Mouse (Mus musculus) midbrain, embryonic 10.5 days (tissue): ENCODE data around the gene Mpv17l2. TPM values are rescaled to one million over a fixed set of nuclear protein-coding genes. Genes with fewer than 3 reads are reported as not detected.

ENCODE experiments used
- DNase-seq: peaks from one replicate; pipeline ENCODE4 v3.0.0-alpha.2; 2017; ENCODE audit warnings: low spot score
- H3K27ac ChIP-seq: fragments of 300-500 bp; sonication (generic); replicated peaks from 2 replicates; pipeline ENCODE4 v1.5.1; 2016; ENCODE audit warnings: mild to moderate bottlenecking
- H3K27me3 ChIP-seq: fragments of 300-500 bp; sonication (generic); 2 replicates; pipeline ENCODE4 v1.6.1; 2016; ENCODE audit warnings: low read depth, mild to moderate bottlenecking; ENCODE audit not compliant: poor library complexity, severe bottlenecking
- H3K36me3 ChIP-seq: fragments of 300-500 bp; sonication (generic); 2 replicates; pipeline ENCODE4 v1.6.1; 2016; ENCODE audit warnings: mild to moderate bottlenecking, moderate library complexity
- H3K4me1 ChIP-seq: fragments of 300-500 bp; sonication (generic); 2 replicates; pipeline ENCODE4 v1.6.1; 2016
- H3K4me3 ChIP-seq: fragments of 300-500 bp; sonication (generic); 2 replicates; pipeline ENCODE4 v1.5.1; 2016; ENCODE audit warnings: mild to moderate bottlenecking, moderate library complexity
- H3K9me3 ChIP-seq: fragments of 300-500 bp; sonication (generic); replicated peaks from 2 replicates; pipeline ENCODE4 v1.6.1; 2016; ENCODE audit warnings: mild to moderate bottlenecking
- WGBS: fragments of 180-500 bp; shearing (Covaris S2); methylation state at CpG from one replicate; pipeline ENCODE4 v1.1.7; 2016; 5-methylcytosine and 5-hydroxymethylcytosine counted together
- polyA plus RNA-seq: library from polyadenylated mRNA; unstranded; fragments of >200 nt; fragmentation: Nextera tagmentation; extraction: Ambion mirVana; gene quantifications from 2 replicates; pipeline ENCODE4 v1.2.1, GENCODE M21; 2016

The Mpv17l2 gene
- polyA plus RNA-seq, 1 experiment from 2014 or later: 31.7 TPM

DNA sequence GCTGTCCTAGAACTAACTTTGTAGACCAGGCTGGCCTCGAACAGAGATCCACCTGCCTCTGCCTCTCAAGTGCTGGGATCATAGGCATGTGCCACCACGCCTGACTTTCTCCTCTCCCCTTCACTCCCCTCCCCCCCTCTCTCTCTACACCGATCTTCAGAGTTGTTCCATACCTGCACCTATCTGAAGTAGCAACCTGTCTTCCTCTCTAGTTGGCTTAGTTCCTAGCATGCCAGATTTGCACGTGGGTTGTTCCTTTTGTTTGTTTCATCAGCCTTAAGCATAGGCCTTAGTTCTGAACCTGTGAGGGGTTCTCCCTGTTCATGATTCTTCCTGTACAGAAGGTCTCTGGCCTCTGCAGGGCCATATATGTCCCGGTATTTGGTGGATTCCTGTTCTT lies 23.0 kb downstream of the Mpv17l2 start:
- H3K4me1 ChIP-seq: peaks cover 2% of the 10 kb centered on the region
- H3K4me3 ChIP-seq: no peak overlapping the region
- 70% methylated on average over 5 of the region's 5 CpGs for WGBS
- no peak overlapping the region for H3K27ac ChIP-seq
- no peaks in the 10 kb centered on the region for H3K9me3 ChIP-seq
- H3K27me3 ChIP-seq: peaks cover 51% of the 10 kb centered on the region
- H3K36me3 ChIP-seq: no peaks in the 10 kb centered on the region
- no peak for DNase-seq

DNA sequence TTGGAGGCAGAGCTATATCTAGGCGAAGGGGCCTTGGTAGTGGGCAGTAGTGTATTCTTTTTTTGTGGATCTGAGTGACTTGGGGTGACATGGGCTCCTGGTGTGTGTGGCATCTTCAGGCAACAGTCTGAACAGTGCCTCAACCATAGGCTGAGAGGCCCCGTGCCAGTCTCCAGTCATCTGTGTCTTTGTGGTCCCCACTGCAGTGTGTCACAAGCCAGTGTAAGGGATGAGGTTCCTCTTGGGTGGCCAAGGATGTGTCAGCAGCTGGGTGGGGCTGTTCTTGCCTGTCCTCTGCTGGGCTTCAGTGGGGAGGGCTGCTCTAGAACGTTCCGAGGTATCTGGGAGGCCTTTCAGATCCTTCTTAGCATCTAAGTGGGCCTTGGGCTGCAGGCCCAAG lies 29.8 kb downstream of the Mpv17l2 start:
- H3K36me3 ChIP-seq: no peaks in the 10 kb centered on the region
- H3K4me1 ChIP-seq: peaks cover 11% of the 10 kb centered on the region
- no peak overlapping the region for H3K4me3 ChIP-seq
- no peak overlapping the region for H3K27ac ChIP-seq
- 87% methylated on average over 4 of the region's 4 CpGs for WGBS
- peaks cover 76% of the 10 kb centered on the region for H3K27me3 ChIP-seq
- DNase-seq: no peak
- no peaks in the 10 kb centered on the region for H3K9me3 ChIP-seq

DNA sequence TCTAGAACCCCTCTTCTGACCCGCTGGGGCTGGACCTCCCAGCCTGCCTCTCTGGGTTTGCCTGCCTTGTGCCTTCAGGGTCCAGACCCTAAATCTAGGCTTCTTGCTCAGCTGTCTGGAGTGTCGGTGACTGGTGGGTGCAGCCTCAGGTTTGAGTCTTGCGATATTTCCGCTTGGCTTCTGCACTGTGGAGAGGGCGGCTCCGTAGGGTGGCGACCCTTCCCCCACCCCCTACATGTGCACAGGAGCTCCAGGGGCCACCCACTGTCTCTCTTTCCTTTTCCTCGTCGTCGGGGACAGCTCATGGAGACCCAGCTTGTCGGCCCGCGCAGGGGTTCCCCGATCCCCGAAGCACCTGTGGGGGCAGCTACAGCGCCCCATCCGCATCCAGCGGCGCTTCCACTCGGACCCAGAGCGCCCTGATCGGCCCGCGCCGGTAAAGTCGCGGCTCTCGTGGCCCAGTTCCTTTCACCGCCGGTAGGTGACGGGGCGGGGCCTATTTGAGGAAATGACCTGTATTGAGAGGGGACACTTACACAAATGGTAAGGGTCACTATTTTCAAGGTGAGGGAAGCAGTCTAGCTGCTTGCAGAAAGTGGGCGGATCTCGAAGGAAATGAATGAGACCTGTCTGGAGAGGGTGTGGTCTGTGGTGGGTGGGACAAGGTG lies 30.8 kb downstream of the Mpv17l2 start:
- no peak for DNase-seq
- Histone ChIP-seq H3K9me3 (no peaks in the 10 kb centered on the region), H3K27me3 (peaks cover 79% of the 10 kb centered on the region), H3K4me1 (peaks cover 11% of the 10 kb centered on the region), H3K4me3 (peak overlapping the region; percentile 43), H3K36me3 (no peaks in the 10 kb centered on the region), H3K27ac (peak overlapping the region; percentile 49; the same call in 1 of the 2 replicates)
- 5% methylated on average over 34 of the region's 34 CpGs for WGBS

DNA sequence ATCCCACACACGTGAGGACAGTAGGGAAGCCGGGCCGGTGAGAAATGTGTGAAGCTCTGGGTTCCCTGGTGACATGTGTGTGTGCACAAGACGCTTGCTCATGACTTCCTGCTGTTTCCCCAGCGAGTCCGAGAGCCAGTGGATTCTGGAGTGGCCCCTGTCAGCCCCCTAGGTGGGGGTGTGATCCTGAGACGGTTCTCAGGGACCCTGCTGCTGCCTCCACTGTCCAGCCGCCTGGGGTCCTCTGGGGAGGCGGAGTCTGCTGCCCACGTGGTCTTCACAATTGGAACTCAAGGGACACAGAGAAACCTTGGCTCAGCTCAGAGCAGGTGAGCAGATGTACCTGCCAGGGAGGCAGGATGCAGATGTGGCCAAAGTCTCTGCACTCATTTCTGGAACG lies 34.0 kb downstream of the Mpv17l2 start:
- no peak for DNase-seq
- Histone ChIP-seq H3K27ac (no peak overlapping the region), H3K27me3 (peaks cover 60% of the 10 kb centered on the region), H3K36me3 (no peaks in the 10 kb centered on the region), H3K9me3 (no peaks in the 10 kb centered on the region), H3K4me1 (peaks cover 14% of the 10 kb centered on the region), H3K4me3 (no peak overlapping the region)
- WGBS: 51% methylated on average over 11 of the region's 11 CpGs

DNA sequence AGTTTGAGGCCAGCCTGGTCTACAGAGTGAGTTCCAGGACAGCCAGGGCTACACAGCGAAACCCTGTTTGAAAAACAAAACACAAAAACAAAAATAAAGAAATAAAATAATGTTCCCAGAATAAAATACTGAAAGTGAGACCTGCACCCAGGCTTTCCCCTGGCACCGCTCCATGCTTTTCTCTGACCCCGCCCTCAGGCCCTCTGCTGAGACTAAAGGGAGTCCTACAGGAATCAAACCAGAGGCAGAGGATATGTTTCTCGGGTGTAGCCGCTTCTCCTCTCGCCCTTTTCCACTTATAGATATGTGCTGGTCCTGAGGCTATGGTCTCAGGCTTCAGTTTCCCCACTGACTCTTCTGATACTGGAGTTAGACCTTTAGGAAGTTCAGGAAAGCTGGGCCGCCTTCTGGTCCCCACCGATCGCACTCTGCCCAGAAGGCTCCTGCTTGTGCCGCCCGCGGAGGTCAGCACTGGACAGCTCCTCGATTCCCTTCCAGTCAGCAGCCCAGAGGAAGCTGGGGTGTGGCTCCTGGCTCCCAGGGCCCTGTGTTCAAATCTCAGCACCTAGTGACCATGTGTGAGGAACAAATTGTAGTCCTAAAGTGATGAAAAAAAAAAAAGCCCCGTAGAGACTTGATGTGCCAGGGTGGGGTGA lies 34.8 kb downstream of the Mpv17l2 start:
- Histone ChIP-seq H3K4me3 (no peak overlapping the region), H3K4me1 (peaks cover 14% of the 10 kb centered on the region), H3K36me3 (no peaks in the 10 kb centered on the region), H3K27me3 (peaks cover 56% of the 10 kb centered on the region), H3K9me3 (no peaks in the 10 kb centered on the region), H3K27ac (no peak overlapping the region)
- no peak for DNase-seq
- WGBS: 29% methylated on average over 14 of the region's 14 CpGs

DNA sequence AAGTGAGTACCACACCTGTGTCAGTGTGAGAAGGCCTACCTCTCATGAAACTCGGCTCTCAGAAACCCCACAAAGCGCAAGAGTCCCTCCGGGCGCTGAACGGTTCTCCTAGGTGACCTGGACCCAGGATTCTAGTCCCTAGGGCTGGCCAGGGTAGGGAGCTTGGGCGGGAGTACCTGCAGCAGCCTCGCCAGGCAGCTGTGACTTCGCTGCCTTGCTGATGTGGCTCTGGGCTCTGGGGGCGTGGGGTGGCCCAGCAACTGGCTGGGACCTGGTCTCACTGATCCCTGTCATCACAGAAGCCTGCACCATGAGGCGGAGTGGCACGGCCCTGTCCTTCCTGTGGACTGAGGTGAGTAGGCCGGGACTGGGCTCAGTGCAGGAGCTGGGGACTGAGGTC lies 36.5 kb downstream of the Mpv17l2 start:
- no peak overlapping the region for H3K4me3 ChIP-seq
- H3K27ac ChIP-seq: 0 out of 2 replicates have a peak overlapping the region, but pooled peaks have one; percentile 28
- H3K27me3 ChIP-seq: peaks cover 44% of the 10 kb centered on the region
- 84% methylated on average over 12 of the region's 12 CpGs for WGBS
- DNase-seq: no peak
- H3K36me3 ChIP-seq: no peaks in the 10 kb centered on the region
- peaks cover 8% of the 10 kb centered on the region for H3K4me1 ChIP-seq
- no peaks in the 10 kb centered on the region for H3K9me3 ChIP-seq

DNA sequence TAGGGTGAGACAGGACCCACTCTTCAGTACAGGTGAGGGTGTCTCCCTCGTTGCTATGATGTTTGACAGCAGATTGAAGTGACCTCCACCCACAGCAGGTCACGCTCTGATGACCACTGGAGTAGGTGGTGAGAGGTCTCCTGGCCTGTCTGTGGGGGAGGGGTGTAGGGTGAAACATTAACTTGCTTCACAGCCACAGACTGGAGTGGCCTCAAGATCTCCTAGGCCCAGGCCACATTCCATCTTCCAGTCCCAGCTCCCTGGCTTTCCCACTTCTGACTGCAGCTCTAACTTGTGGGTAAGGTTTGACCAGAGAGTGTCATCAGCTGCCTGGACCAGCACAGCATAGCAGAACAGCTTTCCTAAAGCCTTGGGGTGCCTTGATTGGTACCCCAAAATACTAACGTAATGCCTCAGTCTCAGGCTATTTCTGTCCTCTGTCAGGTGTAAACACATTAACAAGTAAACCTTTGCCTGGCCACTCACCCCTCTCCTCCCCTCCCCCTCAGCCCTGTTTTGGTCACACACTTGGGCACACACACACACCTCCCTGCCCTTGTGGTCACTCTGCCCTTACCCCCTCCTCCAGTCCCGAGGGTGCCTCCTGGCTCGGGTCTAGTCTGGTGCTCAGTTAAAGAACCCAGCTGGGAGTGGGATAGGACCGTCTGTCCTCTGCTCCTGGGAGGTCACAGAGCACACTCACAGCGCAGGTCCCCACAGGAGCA lies 37.1 kb downstream of the Mpv17l2 start, which contains the start of gene Pde4c:
Gene Pde4c, plus strand, starts transcription at position 235 of the 725 bp plus-strand sequence.
- 0 out of 2 replicates have a peak within 1 kb of the TSS, but pooled peaks have one; percentile 28 for H3K27ac ChIP-seq
- no peaks in the 10 kb centered on the region for H3K36me3 ChIP-seq
- DNase-seq: no peak
- no peak within 1 kb of the TSS for H3K4me3 ChIP-seq
- H3K27me3 ChIP-seq: peaks cover 41% of the 10 kb centered on the region
- peaks cover 8% of the 10 kb centered on the region for H3K4me1 ChIP-seq
- H3K9me3 ChIP-seq: no peaks in the 10 kb centered on the region
- 77% methylated on average over 7 of the region's 7 CpGs for WGBS

DNA sequence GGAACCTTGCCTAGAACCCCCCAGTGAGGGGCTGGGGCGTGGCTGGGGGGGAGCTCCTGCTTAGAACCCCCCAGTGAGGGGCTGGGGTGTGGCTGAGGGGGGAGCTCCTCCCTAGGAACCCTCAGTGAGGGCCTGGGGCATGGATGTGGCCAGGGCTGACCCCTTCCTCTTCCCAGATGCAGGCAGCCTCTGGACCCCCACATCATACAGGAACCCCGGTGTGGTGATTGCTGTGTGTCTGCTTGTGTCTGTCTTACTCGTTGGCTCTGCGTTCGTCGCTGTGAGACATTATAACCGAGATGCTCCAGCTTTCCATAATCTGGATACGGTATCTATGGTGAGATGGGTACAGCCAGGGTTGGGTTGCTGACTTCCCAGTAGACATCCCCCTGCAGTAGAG lies 39.1 kb downstream of the Mpv17l2 start:
- DNase-seq: no peak
- H3K4me1 ChIP-seq: peaks cover 8% of the 10 kb centered on the region
- no peak overlapping the region for H3K4me3 ChIP-seq
- H3K9me3 ChIP-seq: no peaks in the 10 kb centered on the region
- 84% methylated on average over 8 of the region's 8 CpGs for WGBS
- no peak overlapping the region for H3K27ac ChIP-seq
- peaks cover 33% of the 10 kb centered on the region for H3K27me3 ChIP-seq
- H3K36me3 ChIP-seq: no peaks in the 10 kb centered on the region

DNA sequence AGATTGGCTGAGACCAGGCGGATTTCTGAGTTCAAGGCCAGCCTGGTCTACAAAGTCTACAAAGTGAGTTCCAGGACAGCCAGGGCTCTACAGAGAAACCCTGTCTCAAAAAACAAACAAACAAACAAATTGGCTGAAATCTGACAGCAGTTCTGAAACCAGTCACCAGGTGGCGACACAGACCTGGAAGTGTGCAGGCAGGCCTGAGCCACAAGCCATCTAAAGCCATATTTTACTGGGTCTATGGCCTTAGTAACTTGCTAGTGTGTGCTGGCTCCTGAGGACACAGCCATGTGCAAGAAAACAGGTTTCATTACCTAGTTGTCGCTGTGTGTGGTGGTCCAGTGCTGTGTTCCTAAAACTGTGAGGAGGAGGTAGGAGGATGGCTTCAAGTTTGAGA lies 40.0 kb downstream of the Mpv17l2 start:
- Histone ChIP-seq H3K4me1 (peaks cover 7% of the 10 kb centered on the region), H3K27me3 (peaks cover 27% of the 10 kb centered on the region), H3K4me3 (no peak overlapping the region), H3K27ac (no peak overlapping the region), H3K9me3 (no peaks in the 10 kb centered on the region), H3K36me3 (no peaks in the 10 kb centered on the region)
- 4% methylated on average over 3 of the region's 3 CpGs for WGBS
- DNase-seq: peak; percentile 78

DNA sequence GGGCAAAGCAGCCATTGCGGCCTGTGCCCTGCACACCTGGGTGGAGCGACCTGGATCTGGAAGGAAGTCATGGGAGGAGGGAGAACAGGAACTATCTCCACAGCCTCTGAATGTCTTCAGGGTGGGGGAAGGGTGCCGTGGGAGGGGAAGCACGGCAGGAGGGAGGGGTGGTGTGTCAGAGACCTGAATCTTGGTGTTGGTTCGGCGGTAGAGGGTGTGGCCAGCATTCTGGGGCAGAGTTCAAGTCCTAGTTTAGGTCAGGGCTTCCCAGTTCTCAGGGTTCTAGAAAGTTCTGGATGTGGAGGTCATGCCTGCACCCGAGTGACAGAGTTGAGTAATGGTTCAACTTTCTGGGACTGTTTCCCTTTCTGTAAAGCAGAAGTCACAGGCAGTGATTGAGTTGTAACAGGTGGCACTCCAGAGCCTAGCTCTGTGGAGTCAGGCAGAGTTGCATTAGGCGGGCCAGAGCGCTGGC lies 40.9 kb downstream of the Mpv17l2 start:
- no peak overlapping the region for H3K27ac ChIP-seq
- 66% methylated on average over 9 of the region's 9 CpGs for WGBS
- DNase-seq: no peak
- no peaks in the 10 kb centered on the region for H3K36me3 ChIP-seq
- no peaks in the 10 kb centered on the region for H3K9me3 ChIP-seq
- peaks cover 7% of the 10 kb centered on the region for H3K4me1 ChIP-seq
- peaks cover 26% of the 10 kb centered on the region for H3K27me3 ChIP-seq
- H3K4me3 ChIP-seq: no peak overlapping the region

DNA sequence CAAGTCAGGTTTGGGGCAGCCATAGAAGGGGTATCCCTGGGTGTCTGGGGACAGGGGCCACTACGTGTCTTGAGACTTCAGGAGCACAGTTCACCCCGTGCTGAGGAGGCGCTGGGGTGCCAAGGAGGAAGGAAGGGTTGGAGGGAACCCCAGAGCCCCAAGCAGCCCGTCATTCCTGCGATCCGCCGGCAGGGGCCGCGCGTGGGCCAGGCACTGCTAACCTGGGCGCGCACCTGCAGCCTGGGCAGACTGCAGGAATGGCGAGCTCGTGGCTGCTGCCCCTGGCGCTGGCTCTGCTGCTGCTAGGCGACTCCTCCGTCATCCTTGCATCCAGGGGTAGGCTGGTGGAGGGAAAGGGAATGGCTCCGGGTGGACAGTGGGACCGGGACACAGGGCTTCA lies 42.4 kb downstream of the Mpv17l2 start, which contains the start of gene Gm3336:
Gene Gm3336, plus strand, starts transcription at position 247 of the 400 bp plus-strand sequence.
- DNase-seq: peak; percentile 54
- Histone ChIP-seq H3K27me3 (peaks cover 26% of the 10 kb centered on the region), H3K36me3 (no peaks in the 10 kb centered on the region), H3K4me3 (peak within 1 kb of the TSS; percentile 22; the same call in 1 of the 2 replicates), H3K4me1 (peaks cover 14% of the 10 kb centered on the region), H3K9me3 (no peaks in the 10 kb centered on the region), H3K27ac (no peak within 1 kb of the TSS)
- WGBS: 2% methylated on average over 19 of the region's 19 CpGs

DNA sequence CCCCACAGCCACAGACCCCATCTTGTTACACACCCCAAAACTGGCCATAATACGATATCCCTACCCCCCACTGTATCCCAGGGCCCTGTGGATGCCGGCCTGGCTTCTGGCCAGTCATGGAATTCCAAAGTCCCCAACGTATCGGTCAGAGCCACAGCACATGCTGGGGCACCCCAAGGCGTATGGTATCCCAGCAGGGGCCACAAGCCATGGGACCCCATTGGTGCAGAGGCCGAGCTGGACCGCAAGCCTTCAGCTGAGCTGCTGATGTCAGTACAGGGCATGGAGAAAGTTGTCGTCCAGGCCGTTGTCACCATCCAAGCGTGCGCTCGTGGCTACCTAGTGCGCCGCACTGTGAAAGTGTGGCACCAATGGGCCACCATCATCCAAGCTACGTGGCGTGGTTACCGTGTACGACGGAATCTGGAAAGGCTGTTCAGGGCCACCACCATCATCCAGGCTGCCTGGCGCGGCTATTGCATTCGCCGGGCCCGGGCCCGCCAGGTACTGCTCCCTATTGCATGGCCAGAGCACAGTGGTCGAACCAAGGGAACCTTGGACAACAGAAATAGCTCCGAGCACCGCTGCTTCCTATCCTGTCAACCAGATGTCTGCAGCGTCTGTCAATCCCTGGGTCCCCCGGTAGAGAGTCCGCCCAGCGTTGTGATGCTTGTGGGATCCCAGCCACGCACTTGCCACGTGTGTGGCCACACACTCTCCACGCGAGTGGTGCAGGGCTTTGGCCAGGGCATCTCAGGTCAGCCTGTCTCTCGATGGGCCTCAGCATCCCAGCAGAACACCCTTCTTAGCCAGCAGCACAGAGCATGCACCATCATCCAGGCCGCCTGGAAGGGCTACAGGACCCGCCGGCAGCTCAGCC lies 44.0 kb downstream of the Mpv17l2 start:
- Histone ChIP-seq H3K27ac (no peak overlapping the region; the same call in 1 of the 2 replicates), H3K4me3 (no peak overlapping the region), H3K36me3 (no peaks in the 10 kb centered on the region), H3K4me1 (peaks cover 15% of the 10 kb centered on the region), H3K27me3 (peaks cover 24% of the 10 kb centered on the region), H3K9me3 (no peaks in the 10 kb centered on the region)
- 86% methylated on average over 40 of the region's 40 CpGs for WGBS
- DNase-seq: no peak
